Mouse (Mus musculus): ENCODE data around the gene Zfp358. TPM values are rescaled to one million over a fixed set of nuclear protein-coding genes. Genes with fewer than 3 reads are reported as not detected.
A peak's percentile ranks its signal among the peaks of the same experiment; 100 is the strongest.

Gene Zfp358
- total RNA-seq, 2 experiments from 2014 or later: 0.17 to 3.8 TPM

DNA sequence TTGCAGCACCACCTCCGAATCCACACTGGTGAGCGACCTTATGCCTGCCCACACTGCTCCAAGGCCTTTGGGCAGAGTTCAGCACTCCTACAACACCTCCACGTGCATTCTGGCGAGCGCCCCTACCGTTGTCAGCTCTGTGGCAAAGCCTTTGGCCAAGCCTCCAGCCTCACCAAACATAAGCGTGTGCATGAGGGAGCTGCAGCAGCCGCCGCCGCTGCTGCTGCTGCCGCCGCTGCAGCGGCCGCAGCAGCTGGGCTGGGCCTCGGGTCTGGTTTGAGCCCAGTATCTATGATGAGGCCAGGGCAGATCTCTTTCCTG, 3.5 kb downstream of the Zfp358 start:
- no peak for ATAC-seq (replicated peaks; ENCODE audit: low FRiP score, poor library complexity, severe bottlenecking)

DNA sequence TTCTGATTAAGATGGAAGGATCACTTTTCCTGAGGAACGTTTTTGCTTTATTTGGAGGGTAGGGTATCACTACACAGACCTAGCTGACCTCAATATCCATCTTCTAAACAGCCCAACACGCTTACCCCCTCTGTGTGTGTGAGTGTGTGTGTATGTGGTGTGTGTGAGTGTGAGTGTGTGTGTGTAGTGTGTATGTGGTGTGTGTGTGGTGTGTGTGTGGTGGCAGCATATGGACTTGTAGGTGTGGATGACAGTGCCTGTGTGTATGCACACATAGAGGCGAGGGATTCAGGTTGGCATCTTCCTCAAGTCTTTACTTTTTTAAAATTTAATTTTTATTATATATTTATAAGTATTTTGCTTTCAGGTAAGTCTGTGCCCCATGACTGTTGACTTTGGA, 5.6 kb downstream of the Zfp358 start:
- ATAC-seq (replicated peaks; ENCODE audit: low FRiP score, poor library complexity, severe bottlenecking): no peak

DNA sequence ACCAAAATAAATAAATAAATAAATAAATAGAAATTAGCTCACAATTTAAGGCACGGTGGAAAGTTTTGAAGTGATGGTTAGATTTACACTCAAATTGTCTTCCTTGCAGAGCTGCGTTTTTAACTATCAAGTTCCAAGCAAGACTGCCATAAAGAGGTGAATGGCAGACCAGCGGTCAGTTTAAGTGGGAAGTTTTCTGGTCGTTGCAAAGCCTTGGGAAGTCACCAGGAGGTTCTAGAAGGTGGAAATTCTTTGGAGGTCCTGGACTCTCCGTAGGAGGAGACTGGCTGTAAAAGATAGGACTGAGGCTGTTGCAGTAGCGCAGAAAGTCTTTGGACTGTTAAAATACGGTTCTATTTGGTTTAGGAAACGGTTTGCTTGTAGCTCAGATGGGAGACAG, 6.8 kb downstream of the Zfp358 start:
- no peak; the same call in 1 of the 2 replicates for ATAC-seq (replicated peaks; ENCODE audit: low FRiP score, poor library complexity, severe bottlenecking)

DNA sequence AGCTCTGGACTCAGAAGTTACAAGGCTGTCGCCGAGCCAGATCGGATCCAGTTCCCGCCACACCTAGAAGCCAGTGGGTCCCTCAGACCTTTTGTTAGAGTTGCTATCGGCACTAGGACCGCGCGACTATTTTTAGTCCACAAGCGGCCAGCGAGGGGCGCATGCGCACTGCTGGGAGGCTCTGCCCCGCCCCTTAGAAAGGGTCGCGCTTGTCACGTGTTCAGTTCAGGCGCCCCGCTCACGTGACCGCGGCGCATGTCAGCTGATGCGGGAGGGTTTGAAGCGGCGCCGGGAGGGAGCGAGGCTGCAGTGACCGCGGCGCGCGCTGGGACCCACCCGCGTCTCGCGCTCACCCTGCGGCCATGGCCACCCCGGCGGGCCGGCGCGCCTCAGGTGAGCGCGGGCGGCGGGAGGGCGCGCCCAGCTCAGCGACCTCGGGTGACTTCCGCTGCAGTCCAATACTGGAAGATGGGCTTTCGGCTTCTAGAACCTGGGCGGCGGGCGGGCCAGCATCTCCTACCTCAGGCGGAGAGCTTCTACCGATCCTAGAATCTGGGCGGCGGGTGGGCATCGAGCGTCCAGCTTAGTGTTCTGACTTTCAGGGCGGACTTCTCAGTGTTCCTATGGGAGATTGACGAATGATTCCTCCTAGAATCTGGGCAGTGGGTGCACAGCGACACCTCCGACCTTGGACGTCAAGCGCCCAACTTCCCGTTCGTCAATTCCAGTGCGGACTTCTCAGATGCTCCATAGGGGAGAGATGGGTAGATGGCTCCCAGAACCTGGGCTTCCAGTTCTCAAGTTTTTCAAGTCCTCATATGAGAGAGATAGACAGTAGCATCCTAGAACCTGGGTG, 7.5 kb downstream of the Zfp358 start, which contains the start of gene Mcoln1:
Gene Mcoln1, plus strand, starts transcription at position 223 of the 856 bp plus-strand sequence.
- peak; percentile 89 for ATAC-seq (replicated peaks; ENCODE audit: low FRiP score, poor library complexity, severe bottlenecking)

DNA sequence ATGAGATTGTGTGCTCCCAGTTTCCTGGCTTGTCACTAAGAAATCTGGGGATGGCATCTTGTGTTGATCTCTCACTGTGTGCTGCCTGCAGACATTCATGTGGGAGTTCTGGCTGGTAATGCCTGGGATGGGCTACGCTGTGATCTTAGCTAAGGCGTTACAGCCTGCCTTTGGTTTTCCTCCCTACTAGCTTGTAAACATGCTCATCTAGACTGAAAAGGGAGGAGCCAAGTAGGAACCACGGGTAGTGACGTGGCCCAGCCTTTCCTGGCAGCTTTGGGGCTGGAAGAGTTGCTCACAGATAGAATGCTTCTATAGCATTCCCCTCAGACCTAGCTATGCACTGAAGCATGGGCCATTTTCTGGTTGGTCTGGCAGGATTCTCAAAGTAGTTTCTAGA, 9.3 kb downstream of the Zfp358 start:
- ATAC-seq (replicated peaks; ENCODE audit: low FRiP score, poor library complexity, severe bottlenecking): peak; percentile 52

DNA sequence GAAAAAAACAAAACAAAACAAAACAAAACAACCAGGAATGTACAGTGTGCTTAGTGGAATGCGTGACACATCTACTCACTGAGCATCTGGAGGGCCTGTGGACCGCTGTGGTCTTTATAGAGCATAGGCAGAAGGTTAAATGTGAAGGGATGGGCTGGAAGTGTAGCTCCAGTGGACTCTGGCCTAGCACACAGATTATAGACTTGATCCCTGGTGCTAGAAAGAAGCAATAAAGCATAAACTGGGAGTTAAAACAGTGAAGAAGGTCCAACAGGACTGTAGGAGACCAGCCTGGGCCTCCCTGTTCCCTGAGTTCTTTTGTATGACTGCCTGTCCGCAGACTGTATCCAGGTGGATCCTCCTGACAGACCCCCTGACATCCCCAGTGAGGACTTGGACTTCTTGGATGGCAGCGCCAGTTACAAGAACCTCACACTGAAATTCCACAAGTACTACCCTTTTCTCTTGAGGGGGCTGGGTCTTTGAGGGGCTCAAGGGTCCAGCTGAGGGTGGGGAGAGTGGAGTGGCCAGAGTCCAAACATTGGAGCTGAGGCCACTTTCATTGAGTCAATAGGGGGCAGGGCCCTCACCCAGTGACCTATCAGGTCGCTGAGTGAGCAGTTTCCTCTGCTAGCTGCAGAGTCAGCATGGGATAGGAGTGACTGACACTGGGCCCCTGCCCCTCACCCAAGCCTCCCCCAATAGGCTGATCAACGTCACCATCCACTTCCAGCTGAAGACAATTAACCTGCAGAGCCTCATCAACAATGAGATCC, 15.2 kb downstream of the Zfp358 start:
- ATAC-seq (replicated peaks; ENCODE audit: low FRiP score, poor library complexity, severe bottlenecking): no peak

DNA sequence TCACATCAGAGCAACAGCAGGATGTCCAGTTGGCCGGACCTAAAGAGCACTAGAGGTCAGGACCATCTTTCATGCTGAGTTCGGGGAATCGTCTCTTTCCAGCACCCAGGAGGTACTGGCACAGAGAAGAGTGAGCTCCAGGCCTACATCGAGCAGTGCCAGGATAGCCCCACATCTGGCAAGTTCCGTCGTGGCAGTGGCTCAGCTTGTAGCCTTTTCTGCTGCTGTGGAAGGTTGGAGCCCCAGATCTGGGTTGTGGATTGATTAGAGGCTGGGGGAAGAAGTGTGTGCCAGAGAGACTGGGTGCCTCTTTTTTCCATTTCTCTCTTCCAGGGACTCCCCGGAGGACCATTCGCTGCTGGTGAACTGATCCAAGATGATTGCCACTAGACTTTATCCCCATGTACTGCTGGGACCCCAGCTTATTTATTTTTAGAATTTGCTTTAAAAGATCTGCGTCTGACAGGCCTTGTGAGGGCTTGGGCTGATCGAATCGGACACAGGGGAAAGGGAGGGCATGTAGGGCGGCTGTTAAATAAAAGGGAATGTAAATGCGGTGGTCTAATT, 21.8 kb downstream of the Zfp358 start:
- no peak for ATAC-seq (replicated peaks; ENCODE audit: low FRiP score, poor library complexity, severe bottlenecking)

DNA sequence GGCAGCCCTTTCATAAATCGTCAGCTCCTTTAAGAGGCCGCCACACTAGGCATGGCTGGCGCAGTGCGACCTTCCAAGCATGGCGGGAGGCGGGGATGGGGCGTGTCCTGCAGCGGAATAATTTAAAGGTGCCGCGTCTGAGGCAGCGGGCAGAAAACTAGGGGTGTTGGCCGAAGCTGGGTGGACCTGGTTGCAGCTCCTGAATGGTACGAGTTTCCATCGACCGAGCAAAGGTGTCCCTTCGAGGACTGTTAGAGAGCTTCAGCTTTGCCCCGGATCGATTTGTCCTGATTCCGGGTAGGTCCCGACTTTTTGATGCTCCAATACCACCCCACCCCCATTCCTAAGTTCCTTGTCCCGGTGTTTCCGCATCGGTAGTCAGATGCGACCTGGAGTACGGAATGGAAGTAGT, 22.3 kb downstream of the Zfp358 start, which contains the start of gene Pnpla6:
Gene Pnpla6, plus strand, starts transcription at position 125 of the 412 bp plus-strand sequence.
- peak; percentile 75 for ATAC-seq (replicated peaks; ENCODE audit: low FRiP score, poor library complexity, severe bottlenecking)

DNA sequence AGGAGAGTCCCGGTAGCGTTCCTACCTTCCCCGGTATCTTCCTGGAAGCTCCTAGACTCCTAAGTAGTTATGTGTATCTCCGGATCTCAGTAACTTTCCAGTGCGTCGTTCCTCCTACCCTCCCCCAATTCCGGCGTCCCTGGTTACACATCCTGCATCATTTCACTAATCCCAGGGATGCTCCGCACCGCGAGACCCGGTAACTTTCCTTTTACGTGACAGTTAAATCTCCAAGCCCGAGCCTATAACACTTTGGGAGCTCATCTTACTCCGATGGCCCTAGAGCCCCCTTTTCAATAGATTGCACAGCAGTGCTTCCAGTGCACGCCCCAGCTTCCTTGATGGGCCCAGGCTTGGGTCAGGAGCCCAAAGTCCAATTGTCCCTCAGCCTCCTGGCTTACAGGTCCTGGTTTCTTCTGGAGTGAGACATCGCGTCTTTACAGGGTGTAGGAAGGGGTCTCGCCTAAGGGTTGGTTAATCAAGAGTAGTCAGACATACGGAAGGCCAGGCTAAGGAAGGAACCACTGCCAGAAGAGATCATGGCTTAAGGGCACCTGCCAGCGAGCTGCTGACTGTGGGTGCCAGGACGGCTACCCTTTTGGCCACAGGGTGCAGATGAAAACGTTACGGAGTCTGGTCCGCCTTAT, 23.0 kb downstream of the Zfp358 start:
- ATAC-seq (replicated peaks; ENCODE audit: low FRiP score, poor library complexity, severe bottlenecking): peak; percentile 52

DNA sequence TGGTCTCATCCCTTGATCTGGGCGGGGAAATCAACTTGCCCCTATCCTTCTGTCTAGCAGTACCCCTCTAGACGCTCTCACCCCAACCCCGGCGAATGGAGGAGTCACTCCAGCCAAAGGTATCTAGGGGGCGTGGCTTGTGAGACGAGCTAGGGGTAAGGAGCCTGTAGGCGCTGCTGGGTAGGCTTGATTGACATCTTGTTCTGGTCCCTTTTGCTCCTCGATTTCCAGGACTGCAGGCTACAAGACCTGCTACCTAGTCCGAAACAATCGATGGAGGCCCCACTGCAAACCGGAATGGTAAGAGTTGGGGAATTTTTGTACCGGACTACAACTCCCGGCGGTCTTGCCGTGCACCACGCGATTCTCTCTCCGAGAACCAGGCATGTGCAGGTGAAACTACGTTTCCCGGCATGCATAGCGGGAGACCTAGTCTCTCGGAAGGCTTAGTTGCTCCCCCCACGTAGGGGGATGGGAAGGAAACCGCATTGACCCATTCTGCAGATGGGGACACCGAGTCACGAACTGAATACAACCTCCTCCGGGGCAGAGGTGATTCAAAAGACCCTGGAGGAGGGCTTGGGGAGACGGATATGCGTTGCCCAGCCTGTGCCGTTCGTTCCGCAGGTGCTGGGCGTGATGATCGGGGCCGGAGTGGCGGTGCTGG, 23.6 kb downstream of the Zfp358 start:
- peak; percentile 87 for ATAC-seq (replicated peaks; ENCODE audit: low FRiP score, poor library complexity, severe bottlenecking)

DNA sequence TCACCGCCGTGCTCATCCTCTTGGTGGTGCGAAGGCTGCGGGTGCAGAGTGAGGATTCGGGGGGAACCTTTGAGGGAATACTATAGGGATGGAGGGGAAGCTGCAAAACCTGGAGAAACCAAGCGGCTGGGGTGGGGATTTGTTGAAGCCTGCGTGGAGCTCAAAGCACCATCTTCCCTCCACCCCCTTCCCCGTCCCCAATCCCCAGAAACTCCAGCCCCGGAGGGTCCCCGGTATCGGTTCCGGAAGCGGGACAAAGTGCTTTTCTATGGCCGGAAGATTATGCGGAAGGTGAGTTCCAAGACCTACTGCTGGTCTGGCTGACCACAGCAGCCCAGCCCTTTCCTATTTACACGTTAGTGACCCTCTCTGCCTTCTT, 24.2 kb downstream of the Zfp358 start:
- ATAC-seq (replicated peaks; ENCODE audit: low FRiP score, poor library complexity, severe bottlenecking): no peak

DNA sequence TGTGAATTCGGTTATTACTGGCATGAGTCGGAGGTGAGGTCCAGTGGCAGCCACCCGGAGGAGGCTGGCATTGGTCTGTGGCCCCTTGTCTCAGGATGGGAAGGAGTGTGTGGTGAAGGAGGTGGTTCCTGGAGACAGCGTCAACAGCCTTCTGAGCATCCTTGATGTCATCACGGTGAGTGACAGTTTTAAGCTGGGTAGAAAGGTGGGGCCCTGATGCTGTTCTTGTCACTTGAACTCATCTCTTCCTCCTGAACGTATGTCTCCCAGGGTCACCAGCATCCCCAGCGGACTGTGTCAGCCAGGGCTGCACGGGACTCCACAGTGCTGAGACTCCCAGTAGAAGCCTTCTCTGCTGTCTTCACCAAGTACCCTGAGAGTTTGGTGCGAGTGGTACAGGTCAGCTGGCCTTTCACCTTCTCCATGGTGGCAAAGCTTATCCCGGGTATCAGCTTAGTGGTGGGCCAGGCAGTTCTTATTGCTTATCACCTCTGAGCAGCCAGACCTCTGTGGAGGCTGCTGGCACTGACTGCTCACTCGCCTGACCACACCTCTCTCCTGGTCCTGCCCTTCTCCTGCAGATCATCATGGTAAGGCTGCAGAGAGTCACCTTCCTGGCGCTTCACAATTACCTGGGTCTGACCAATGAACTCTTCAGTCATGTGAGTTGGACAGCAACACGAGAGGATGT, 29.2 kb downstream of the Zfp358 start:
- ATAC-seq (replicated peaks; ENCODE audit: low FRiP score, poor library complexity, severe bottlenecking): peak; percentile 95

DNA sequence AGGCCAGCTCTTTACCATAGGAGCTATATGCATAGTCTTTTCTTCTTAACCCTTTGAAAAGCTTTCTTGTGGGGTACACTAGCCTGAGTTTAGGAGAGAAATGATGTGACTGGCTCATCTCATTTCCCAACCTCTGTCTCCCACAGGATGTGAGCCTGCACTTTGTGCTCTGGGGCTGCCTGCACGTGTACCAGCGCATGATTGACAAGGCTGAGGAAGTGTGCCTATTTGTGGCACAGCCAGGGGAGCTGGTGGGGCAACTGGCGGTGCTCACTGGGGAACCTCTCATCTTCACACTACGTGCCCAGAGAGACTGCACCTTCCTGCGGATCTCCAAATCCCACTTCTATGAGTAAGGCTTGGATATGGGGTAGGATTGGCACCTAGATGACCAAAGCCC, 37.9 kb downstream of the Zfp358 start:
- ATAC-seq (replicated peaks; ENCODE audit: low FRiP score, poor library complexity, severe bottlenecking): no peak

DNA sequence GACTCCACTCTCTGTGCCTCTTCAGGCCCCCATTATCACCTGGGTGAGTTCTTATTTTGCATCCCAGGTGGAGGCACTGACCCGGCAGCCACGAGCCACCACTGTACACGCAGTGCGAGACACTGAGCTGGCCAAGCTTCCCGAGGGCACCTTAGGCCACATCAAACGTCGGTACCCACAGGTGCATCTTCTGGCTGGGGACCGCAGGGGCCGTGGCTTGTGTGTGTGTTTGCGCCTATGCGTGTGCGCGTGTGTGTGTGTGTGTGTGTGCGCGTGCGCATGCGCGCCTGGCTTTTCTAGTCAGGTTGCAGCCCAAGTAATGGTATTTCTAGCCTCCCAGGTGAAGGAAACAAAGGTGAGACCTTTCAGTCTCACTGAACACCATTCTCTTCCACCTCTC, 39.0 kb downstream of the Zfp358 start:
- ATAC-seq (replicated peaks; ENCODE audit: low FRiP score, poor library complexity, severe bottlenecking): no peak

DNA sequence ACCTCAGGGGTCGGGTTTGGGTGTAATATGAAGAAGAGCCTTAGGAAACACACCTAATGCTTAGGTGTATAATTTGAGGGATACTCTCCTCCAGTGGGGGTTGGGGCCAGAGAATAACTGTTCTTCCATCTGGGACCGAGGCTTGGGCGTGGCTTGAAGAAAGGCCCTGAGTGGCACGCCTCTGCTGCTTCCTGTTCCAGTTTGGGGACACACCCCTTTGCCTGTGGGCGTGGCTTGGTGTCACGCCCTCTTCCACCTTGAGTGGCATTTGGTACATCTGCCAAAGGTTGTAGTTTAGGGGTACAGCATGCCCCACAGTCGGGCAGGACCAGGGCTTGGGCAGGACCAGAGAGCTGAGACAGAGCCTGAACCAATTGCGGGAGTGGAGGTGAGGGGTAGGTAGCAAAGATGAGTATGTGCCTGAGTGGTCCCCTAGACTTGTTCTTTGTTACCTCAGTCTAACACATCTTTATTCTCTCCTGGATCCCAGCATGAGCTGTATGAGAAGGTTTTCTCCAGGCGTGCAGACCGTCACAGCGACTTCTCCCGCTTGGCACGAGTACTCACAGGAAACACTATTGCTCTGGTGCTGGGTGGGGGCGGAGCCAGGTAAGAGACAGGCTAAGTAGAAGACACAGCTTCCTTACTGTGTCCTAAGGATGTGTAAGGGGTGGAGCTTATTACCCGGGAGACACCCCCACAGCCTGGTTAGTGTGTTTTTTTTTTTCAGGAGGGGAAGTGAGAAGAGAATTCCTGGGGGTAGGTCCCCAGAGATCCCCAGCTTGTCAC, 43.3 kb downstream of the Zfp358 start:
- ATAC-seq (replicated peaks; ENCODE audit: low FRiP score, poor library complexity, severe bottlenecking): peak; percentile 89

DNA sequence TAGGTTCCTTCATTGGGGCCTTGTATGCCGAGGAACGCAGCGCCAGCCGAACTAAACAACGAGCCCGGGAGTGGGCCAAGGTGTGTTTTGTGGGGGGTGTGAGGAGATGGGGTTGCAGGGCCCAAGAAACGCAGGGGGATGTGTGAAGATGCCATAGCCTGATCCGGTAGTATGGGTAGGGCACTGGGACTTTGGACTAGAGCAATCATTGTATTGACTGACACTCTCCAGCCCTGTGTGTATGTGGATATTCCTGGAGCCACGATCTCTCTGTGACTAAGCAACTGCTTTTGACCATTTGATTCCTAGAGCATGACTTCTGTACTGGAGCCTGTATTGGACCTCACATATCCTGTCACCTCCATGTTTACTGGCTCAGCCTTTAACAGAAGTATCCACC, 44.0 kb downstream of the Zfp358 start:
- no peak for ATAC-seq (replicated peaks; ENCODE audit: low FRiP score, poor library complexity, severe bottlenecking)

DNA sequence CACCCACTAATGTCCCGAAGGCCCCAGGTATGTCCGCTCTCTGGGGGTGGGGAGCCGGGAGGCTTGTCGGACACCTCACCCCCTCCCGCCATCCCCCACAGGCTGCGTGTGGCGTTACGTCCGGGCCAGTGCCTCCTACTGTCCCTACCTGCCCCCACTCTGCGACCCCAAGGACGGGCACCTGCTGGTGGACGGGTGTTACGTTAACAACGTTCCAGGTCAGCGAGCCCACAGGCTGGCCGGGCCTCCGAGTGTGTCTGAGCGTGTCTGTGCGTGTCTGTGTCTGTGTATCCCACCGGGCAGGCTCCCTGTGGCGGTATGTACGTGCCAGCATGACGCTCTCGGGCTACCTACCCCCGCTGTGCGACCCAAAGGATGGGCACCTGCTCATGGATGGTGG, 44.7 kb downstream of the Zfp358 start:
- ATAC-seq (replicated peaks; ENCODE audit: low FRiP score, poor library complexity, severe bottlenecking): no peak

DNA sequence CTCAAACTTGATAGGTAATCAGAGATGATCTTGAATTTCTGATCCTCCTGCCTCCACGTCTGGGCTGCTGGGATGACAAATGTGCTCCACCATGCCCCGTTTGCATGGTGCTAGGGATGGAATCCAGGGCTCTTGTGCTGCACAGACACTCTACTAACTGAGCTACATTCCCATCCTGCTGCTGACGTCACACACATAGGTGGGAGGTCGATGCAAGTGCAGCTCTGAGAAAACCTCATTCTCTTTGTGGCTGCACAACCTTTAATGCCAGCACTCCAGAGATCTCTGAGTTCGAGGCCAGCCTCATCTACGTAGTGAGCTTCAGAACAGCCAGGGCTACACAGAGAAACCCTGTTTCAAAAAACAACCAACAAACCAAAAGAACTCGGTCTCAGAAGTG, 46.2 kb downstream of the Zfp358 start:
- no peak for ATAC-seq (replicated peaks; ENCODE audit: low FRiP score, poor library complexity, severe bottlenecking)

All from erythroblast, adult 5-6 weeks (primary cell).